Mouse (Mus musculus) thymus, adult 2 months (tissue): ENCODE results near the gene Olfr729.

Experiments used
- CTCF ChIP-seq: fragments of 200-500 bp; IDR thresholded peaks from 2 replicates; pipeline ENCODE4 v1.5.1; 2012; ENCODE audit warnings: mild to moderate bottlenecking, control low read depth, low read length, moderate library complexity, borderline replicate concordance; ENCODE audit not compliant: control insufficient read depth, poor library complexity, insufficient read depth; ENCODE audit errors: extremely low read depth
- POLR2A ChIP-seq: fragments of 200-500 bp; IDR thresholded peaks from 2 replicates; pipeline ENCODE4 v1.6.1; 2012; ENCODE audit warnings: mild to moderate bottlenecking, low read length, control low read depth, moderate library complexity; ENCODE audit not compliant: control insufficient read depth, poor library complexity, insufficient read depth; ENCODE audit errors: extremely low read depth

GRCm38 (mm10) chr14:50122886-50123285, 29.8 kb downstream of the Olfr729 start, which contains the start of gene Olfr727:
- TF ChIP-seq CTCF (no peak), POLR2A (no peak)
